Mouse (Mus musculus) thymus, postnatal 0 days (tissue): ENCODE results near the gene Sugp2. TPM values are rescaled to one million over a fixed set of nuclear protein-coding genes. Genes with fewer than 3 reads are reported as not detected.
"Not testable (repeated sequence)": the region's sequence is repeated elsewhere in the genome, so short reads cannot be mapped to it uniquely, and the experiment has no call there.

ENCODE experiments used
- DNase-seq: peaks from one replicate; pipeline ENCODE4 v3.0.0-alpha.2; 2015; ENCODE audit warnings: low spot score
- polyA plus RNA-seq: library from polyadenylated mRNA; unstranded; fragments of >200 nt; fragmentation: Nextera tagmentation; extraction: Ambion mirVana; gene quantifications from 2 replicates; pipeline ENCODE4 v1.2.1, GENCODE M21; 2015

Sugp2 gene
- 29.6 and 34.5 TPM in 2 replicates for polyA plus RNA-seq

DNA sequence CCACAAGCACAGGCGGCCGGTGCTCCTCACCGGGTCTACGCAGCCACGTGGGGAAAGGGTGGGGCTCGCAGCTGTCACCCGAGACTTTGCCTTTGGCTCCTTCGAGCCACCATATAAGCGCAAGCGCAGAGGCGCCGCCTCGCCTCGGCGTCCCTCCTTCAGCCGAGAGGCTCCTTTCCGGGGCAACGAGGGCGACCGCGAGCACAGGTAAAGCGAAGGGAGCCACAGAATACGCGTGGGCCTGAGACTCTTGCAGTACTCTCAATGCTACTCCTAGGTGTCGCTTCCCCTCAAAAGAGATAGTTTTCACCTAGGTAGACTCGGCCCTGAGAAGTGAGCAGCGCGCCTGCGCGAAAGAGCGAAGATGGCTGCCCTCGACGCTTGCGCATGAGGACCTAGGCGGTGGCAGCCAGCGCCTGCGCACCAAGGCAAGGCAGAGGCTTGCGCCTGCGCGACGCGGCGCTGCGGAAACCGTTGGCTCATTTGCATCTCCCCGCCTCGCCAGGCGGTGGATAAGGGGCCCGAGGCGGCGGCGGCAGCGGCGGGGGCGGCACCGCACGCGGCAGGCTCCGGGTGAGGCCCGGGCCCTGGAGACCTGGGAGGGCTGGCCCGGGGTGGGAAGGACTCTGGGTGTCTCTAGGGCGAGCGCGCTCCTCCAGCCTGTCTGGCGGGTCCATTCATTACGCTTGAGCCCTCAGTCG is at the start of gene Sugp2, which contains the start of gene Armc6:
Gene Sugp2 (plus strand): TSS at position 147 of the 701 bp plus-strand sequence.
Gene Armc6 (minus strand): TSS at position 387 of the 701 bp plus-strand sequence.
- DNase-seq = peak; percentile 99

DNA sequence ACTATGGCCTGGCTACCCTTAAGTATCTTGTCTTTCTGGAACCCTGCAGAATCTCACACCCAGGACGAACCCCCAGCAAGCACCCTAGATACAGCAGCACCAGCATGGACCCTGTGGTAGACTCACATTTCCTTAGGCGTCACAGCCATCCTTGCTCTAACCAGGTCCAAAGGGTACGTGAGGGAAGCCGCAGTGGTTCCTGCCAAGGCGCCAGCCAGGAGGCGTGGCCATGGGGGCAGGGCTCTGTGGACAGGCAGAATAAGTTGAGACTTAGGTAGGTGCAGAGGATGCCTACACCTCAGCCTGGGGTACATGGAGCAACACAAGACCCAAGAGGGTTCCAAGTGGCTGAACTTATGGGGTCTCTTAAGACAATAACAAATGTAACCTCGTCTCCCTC is 45.3 kb upstream of the Sugp2 start:
- DNase-seq = no peak

DNA sequence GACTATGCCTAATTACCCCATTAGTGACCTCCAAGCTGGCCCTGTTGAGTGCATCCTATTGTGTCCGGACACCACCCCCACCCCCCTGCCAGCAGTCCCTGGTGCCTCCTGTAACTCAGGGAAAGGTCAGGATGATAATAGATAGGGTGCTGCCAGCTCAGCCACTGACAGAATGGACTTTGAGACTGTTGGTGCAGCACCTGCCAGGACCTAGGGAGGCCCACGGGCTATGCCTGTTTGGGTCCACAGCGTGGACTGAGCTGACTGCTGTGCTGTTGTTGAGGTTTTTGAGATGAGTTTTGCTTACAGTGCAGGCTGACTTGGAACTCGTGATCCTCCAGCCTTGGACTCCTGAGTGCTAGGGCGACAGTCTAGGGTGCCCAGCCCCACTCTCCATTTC is 40.8 kb upstream of the Sugp2 start:
- DNase-seq = no peak

DNA sequence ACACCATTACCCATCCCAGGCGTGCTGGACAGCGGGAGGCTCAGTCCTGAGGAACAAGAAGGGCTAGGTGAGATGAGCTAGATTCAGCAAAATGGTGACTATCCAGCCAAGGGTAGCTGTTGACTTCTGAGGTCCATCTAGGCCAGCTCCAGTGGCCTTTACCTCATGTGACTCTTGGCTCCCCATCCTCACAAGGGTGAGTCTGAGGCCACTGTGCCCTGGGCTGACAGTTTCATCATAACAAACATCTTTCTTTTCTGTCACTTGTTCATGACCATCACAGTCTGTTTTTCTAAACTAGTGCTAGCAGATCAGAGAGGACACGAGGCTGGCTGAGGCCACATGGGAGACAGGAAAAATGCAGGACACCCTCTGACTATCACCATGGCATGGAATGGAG is 39.8 kb upstream of the Sugp2 start:
- no peak for DNase-seq

DNA sequence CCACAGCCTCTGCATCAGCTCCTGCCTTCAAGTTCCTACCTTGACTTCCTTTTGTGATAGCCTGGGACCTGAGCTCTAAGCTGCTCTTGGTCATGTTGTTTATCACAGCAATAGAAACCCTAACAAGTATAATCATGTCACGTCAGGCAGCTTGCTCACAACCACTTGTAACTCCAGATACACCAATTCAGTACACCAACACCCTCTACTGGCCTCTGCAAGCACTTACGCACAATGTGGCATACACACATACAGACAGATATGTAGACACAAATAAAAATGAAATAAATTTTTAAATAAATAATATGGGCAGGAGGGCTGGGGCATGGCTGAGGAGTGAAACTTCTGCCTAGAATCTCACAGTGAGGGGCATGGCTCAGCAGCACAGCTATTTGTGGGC is 38.3 kb upstream of the Sugp2 start:
- DNase-seq = no peak

DNA sequence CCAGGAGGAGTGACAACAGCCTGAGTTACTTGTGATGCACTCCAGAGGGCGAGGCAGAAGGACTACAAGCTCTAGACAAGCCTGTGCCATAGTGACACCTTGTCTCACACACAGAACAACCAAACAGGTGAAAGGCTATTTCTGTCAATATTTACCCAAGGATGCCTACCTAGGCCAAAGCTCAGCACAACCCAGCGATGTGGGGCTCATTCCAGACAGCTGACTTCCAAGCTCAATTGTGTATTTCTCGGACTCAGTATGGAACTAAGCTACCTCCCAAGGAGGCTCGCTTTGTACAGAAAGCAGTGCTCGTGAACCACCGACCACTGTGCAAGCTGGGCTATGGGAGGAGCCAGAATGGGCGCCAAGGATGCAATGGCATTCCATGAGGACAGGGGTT is 36.4 kb upstream of the Sugp2 start:
- no peak for DNase-seq

DNA sequence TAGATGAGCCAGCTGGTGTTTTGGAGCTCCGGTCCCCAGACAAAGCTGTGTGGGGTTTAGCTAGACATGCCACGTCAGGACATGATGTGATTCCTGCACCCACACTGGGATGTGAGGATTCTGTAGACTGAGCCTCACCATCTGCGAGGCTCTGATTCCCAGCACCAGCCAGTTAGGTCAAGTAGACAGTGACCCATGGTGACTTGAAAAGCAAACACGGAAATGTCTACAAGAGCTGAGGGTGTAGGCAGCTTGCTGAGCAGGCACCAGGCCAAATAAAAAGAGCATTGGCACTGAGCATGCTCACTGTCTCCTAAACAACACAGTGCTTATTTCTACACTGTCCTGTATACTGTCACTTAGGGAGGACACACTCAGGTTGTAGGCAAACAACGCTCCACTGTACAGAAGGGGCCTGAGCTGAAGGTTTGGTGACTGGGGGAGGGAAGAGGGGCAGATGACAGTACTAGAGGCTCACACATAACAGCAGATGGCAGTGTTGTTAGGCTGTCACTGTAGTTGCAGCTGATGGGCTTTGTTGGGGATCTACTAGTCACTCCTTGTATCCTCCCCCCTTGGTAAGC is 33.8 kb upstream of the Sugp2 start:
- peak; percentile 21 for DNase-seq

DNA sequence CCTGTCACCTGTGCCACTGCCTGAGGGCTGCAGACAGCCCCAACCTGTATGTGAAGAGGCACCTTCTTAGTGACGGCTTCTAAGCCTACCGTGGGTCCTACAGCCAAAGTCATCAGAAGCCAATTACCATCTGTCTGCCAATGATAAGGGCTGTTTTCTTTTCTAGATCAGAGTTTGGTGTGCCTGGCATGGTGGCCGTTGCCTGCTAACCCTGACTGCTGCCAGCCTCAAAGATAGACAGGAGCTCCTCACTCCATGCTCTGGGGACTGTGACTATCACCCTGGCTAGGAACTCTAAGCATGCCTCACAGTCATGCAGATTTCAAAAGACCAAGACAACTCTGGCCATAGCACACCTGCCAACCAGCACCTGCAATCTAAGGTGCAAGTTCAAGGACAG is 32.6 kb upstream of the Sugp2 start:
- DNase-seq = no peak

DNA sequence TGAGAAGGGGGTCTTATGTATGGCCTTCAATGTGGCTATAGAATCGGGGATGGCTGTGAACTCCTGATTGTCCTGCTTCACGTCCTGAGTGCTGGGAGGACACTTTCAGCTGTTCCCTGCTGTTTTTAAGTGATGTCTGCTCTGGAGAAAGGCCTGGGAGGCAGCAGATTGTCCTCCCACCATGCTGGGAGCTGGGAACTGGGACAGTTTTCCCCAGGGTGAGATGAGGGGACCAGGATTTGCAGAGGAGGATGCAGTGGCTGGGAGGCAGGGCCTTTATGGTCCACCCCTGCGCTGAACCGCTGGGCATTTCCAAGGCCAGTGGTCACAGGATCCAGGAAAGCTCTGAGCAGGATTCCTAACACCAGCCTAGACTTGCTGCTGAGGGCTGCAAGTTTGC is 31.0 kb upstream of the Sugp2 start:
- DNase-seq = no peak

DNA sequence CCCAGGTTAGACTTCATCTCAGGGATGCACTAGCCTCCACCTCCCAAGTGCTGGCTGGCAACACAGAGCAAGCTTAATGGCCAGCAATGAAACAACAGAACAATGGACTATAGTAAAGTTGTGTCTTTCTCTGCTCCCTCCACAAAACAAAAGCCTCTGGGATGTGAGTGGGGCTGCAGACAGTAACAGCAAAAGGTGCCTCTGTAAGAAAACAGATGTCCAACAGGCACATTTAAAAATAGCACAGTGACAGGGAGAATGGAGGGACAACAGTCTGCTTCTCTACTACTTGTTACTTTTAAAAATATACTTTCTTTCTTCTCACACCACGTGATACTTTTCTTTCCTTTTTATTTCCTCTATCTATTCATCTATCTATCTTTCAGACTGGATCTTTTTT is 29.3 kb upstream of the Sugp2 start:
- no peak for DNase-seq

DNA sequence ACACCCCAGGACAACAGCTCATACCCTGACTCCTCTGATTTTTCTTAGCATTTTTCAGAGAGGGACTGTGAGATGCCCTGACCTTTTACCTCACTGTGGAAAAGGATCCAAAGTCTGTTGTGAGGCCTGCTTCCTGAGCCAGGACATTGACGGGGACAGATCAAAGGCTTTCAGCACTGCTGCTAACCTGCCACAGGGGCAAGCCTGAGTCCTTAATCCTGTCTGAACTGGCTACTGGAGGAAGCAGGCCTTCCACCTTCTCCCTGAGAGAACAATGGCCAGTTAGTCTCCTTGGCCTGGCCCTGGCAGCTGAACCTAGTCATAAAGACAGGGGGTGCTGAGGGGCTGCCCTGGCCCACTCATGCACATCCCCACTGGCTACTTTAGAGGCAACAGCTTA is 25.9 kb upstream of the Sugp2 start:
- DNase-seq = no peak

DNA sequence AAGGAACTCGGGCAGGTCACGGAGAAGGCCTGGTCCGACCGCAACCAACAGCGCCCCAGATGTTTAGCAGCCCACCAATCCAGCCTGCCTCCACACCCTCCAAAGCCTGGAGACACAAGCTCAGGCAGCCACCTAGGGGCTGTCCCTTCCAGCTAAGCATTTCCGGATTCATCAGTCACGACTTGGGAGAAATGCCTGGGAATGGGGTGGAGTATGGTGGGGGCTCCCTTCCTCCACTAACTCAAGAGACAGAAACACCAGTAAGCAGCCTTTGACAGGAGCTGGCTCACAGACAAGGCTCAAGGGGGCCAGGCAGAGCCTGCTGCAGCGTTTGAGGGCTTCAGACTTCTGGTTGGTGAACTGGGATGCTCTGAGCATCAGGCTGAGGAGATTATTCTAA is 23.5 kb upstream of the Sugp2 start:
- no peak for DNase-seq

DNA sequence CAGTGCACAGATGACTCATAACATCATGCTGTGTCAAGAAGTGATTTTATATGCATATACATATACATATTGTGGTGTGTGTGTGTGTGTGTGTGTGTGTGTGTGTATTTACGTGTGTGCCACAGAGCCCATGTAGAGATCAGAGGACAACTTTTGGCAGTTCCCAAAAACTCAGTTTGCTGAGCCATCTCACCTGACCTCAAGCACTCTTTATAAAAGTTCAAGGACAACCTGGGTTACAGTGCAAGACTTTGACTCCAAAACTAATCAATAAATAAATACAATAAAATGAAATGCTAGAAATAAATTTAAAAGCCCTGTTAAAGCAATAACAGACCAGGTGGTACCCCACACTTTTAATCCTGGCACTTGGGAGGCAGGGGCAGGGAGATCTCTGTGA is 22.8 kb upstream of the Sugp2 start:
- DNase-seq = no peak

DNA sequence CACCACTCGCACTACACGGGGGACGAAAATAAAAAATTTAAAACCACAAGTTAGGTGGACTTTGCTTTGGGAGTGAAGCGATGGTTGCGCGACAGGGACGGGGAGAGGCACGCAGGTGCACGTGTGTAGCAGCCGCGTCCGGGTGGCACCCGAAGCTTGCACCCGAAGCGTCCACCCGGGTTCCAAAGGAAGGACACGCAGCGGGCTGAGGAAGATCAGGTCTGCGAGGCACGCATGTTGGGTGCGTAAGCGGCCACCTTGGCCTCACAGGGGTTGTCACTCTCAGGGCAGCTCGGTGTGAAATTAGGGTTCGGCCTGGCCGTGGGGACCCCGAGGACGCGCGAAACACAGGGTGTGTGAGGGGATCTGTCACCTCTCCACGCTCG is 22.3 kb upstream of the Sugp2 start:
- DNase-seq = peak; percentile 49

DNA sequence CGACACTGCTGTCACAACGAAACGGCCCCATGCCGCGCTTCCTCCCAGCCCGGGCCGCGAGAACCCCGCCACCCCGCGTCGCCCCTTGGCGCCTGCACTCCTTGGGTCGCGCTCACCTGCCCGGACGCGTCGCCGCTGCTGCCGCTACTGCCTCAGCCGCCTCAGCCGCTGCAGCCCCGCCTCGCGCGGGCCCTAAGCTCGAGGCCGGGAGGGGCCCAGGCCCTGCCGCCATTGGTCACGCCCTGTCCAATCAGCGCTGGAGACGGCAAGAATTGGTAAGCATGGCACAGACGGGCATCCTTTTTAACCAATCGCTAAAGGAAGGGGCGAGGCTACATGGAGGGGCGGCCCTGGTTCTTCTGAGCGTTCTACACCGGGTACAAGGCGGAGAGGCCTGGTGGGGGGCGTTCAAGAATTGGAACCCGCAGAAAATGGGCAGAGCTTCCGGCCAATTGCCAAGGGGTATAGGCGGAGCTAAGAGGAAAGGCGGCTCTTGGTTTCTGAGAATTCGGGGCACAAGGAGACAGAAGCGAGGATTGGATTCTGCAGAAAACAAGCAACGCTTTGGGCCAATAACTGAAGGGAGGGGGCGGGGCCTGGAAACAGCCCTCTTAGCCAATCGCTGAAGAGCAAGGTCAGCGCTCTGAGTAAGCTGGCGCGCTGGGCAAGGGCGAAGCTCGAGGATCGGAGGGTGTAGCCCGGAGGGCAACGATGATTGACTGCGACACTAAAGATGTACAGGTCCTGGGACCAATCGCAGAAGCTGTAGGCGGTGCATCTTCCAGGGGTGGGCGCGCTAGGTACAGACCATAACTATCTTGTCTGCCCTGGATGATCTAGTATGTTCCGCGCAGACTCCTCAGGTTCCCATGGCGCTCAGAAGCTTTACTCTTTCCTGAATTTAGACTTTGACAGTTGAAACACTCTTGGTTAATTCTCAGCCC is 21.6 kb upstream of the Sugp2 start, which contains the start of gene Slc25a42:
Gene Slc25a42 (minus strand): TSS at position 194 of the 944 bp plus-strand sequence.
- peak; percentile 99 for DNase-seq

DNA sequence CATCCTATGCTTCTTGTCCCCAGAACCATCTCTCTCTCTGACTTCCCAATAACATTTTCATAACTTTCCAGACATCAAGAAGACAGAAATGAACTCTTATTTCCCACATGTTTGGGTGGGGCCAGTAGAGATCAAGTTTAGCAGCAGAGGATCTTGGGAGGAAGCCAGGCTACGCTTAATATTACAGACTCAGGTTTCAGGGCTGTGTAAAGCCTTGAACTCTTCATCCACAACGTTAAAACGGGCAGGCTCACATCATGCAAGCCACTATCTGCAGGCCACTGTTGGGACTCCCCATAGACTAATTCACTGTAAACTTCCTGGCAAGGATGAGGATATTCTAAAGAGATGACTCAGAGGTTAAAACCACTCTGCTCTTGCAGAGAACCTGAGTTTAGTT is 19.6 kb upstream of the Sugp2 start:
- no peak for DNase-seq

DNA sequence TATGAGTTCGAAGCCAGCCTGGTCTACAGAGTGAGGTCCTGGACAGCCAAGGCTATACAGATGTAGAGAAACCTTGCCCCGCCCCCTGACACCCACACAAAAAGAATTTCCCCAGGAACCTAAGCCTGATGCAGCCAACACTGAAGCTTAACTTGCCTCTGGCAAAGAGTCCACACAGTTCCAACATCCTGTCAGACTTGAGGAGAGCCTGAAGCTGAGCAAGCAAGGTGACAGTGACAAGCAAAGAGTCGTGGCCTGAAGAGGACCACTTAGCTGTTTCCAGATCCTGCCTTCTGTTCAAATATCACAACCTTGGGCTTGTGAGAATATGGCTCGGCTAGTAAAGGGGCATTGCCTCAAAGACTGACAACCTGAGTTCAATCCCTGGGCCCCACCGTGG is 18.9 kb upstream of the Sugp2 start:
- no peak for DNase-seq

DNA sequence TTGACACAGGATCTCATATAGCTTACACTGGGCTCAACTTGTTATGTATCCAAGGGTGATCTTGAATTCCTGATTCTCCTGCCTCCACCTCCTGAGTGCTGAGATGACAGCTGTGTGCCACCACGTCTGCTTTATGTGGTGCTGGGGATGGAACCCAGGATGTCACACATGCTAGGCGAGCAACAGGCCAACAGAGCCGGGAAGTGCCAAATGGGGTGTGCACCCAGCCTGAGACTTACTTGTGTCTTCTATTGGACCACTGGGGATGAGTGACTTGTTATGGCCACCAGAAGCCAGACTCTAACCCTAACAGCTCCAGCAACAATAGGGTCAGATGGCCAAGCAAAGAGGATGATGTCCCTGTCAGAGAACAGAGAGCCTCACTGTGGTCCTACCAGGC is 17.9 kb upstream of the Sugp2 start:
- not testable (repeated sequence) for DNase-seq

DNA sequence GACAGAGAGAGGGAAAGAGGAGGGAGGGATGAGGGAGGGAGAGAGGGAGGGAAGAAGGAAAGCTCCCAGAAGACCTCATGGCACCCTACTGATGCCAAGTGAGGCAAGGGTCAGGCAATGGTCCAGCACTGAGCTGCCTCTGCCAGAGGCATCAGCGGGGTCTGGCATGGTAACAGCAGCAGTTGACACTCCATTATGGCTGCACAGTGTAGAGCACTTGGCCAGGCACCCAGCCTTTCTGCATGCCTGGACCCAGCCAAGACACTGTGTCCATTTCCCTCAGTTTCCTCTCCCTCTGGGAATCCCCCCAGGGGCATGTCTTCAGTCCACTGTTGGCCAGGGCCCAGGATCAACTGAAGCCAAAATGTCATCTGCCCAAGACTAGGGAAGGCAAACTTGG is 17.5 kb upstream of the Sugp2 start:
- DNase-seq = no peak

DNA sequence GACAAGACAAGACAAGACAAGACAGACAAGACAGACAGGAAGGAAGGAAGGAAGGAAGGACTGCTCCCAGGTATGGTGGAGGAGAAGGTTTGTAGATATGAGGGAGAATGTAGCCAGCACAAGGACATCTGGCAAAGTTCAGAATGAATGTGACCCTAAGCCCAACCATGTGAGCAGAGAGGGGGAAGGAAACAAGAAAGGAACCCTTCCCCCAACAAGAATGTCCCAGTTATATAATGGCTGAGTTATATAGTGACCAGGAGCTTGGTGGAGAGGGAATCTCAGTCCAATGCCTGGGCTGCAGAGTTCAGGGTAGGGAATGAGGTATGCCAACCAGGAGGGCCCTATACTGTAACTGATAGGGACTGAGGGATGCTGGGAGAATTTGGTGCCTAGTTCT is 16.6 kb upstream of the Sugp2 start:
- no peak for DNase-seq

DNA sequence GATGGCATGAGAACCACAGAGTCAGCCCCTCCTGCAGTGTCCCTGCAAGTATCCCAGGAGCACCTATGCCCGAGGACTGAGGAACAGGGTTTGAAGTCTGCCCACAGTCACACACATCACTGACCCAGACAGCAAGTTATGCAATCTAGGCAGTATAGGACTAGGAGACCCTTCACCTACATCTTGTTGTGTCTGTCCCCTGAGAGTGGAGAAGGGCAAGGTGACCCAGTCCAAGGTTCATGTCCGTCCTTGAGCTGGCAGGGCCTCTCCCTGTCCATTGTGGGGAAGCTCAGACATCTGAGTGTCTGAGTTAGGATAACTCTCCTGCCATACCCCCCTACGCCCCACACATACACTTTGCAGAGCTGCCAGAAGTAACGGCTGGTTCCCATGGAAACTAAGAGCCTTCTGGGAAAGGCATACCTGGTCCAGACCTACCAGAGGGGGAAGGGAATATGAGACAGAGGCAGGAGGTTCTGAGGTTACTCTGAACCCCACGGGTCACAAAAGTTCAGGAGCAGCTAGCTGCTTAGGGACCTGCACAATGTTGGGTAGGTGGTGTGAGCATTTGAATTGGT is 14.8 kb upstream of the Sugp2 start:
- DNase-seq = no peak
